Mouse (Mus musculus) heart, embryonic 14.5 days (tissue): ENCODE data around the gene Ccl27a. TPM values are rescaled to one million over a fixed set of nuclear protein-coding genes. Genes with fewer than 3 reads are reported as not detected.

Source experiments
- ATAC-seq: fragments of 200-750 bp; cut with Nextera tagmentation; 2 replicates; pipeline ENCODE4 v1.8.0; 2017; ENCODE audit warnings: low read depth, moderate TSS enrichment; ENCODE audit not compliant: insufficient number of reproducible peaks, insufficient read depth, low FRiP score
- H3K27ac ChIP-seq, 2 experiments: fragments of 200-500 bp in 1 of 2; fragments of 300-500 bp in 1 of 2; sonication (generic) in 1 of 2; replicated peaks in 1 of 2; 2 replicates each; pipeline ENCODE4 v1.5.1; 2012 to 2014; ENCODE audit warnings: low read depth in 2 of 2, low read length in 2 of 2, control low read depth in 1 of 2, mild to moderate bottlenecking in 1 of 2, mixed read lengths in 1 of 2; ENCODE audit not compliant: control insufficient read depth in 1 of 2, insufficient read depth in 1 of 2
- H3K27me3 ChIP-seq: fragments of 300-500 bp; sonication (generic); 2 replicates; pipeline ENCODE4 v1.6.1; 2014; ENCODE audit warnings: mild to moderate bottlenecking, low read length, control low read depth; ENCODE audit not compliant: control insufficient read depth, insufficient read depth
- H3K36me3 ChIP-seq: fragments of 300-500 bp; sonication (generic); 2 replicates; pipeline ENCODE4 v1.6.1; 2014; ENCODE audit warnings: mild to moderate bottlenecking, control low read depth, low read length, mixed read lengths; ENCODE audit not compliant: control insufficient read depth, insufficient read depth
- H3K4me1 ChIP-seq, 2 experiments: fragments of 200-500 bp in 1 of 2; fragments of 300-500 bp in 1 of 2; sonication (generic) in 1 of 2; 2 replicates each; pipeline ENCODE4 v1.6.1; 2012 to 2014; ENCODE audit warnings: low read length in 2 of 2, control low read depth in 1 of 2, mixed read lengths in 1 of 2; ENCODE audit not compliant: control insufficient read depth in 2 of 2, insufficient read depth in 2 of 2
- H3K4me2 ChIP-seq: fragments of 300-500 bp; sonication (generic); 2 replicates; pipeline ENCODE4 v1.6.1; 2014; ENCODE audit warnings: mild to moderate bottlenecking, low read length
- H3K4me3 ChIP-seq, 2 experiments: fragments of 200-500 bp in 1 of 2; fragments of 300-500 bp in 1 of 2; sonication (generic) in 1 of 2; 2 replicates each; pipeline ENCODE4 v1.5.1; 2012 to 2014; ENCODE audit warnings: low read length in 2 of 2, mild to moderate bottlenecking in 2 of 2, control low read depth in 1 of 2, low read depth in 1 of 2, moderate library complexity in 1 of 2; ENCODE audit not compliant: control insufficient read depth in 1 of 2, insufficient read depth in 1 of 2
- H3K9ac ChIP-seq: fragments of 300-500 bp; sonication (generic); 2 replicates; pipeline ENCODE4 v1.6.1; 2014; ENCODE audit warnings: mild to moderate bottlenecking, low read length
- H3K9me3 ChIP-seq: fragments of 300-500 bp; sonication (generic); 2 replicates; pipeline ENCODE4 v1.6.1; 2016; ENCODE audit warnings: low read length, control low read depth; ENCODE audit not compliant: control insufficient read depth
- WGBS: fragments of 180-500 bp; shearing (Covaris S2); extraction: QIAGEN DNeasy Blood & Tissue Kit; methylation state at CpG from one replicate; pipeline ENCODE4 v1.1.7; 2014; 5-methylcytosine and 5-hydroxymethylcytosine counted together
- polyA plus RNA-seq: library from polyadenylated mRNA; unstranded; fragments of >200 nt; fragmentation: Nextera tagmentation; extraction: Ambion mirVana; gene quantifications from 2 replicates; pipeline ENCODE4 v1.2.1, GENCODE M21; 2014

Gene Ccl27a
- polyA plus RNA-seq, 1 experiment from 2014 or later = 55.5 TPM

GRCm38 (mm10) chr4:41738256-41738603, 35.8 kb downstream of the Ccl27a start:
- no peak overlapping the region for H3K9ac ChIP-seq
- H3K27me3 ChIP-seq = peaks cover 8% of the 10 kb centered on the region; the same call in 1 of the 2 replicates
- no peak overlapping the region for H3K4me3 ChIP-seq
- 74% methylated on average over 1 of the region's 1 CpGs for WGBS
- peaks cover 14% of the 10 kb centered on the region for H3K36me3 ChIP-seq
- peaks cover 4 to 10% of the 10 kb centered on the region in 2 experiments for H3K4me1 ChIP-seq
- H3K9me3 ChIP-seq = no peaks in the 10 kb centered on the region; the same call in 1 of the 2 replicates
- no peak overlapping the region for H3K4me2 ChIP-seq
- ATAC-seq = no peak
- no peak overlapping the region for H3K27ac ChIP-seq

GRCm38 (mm10) chr4:41737602-41738255, 36.3 kb downstream of the Ccl27a start:
- H3K36me3 ChIP-seq = peaks cover 14% of the 10 kb centered on the region
- no peak for ATAC-seq
- H3K4me1 ChIP-seq = peaks cover 4 to 10% of the 10 kb centered on the region in 2 experiments
- no peak overlapping the region for H3K4me3 ChIP-seq
- H3K27me3 ChIP-seq = peaks cover 13% of the 10 kb centered on the region
- H3K9ac ChIP-seq = no peak overlapping the region
- no peak overlapping the region for H3K4me2 ChIP-seq
- no peaks in the 10 kb centered on the region; the same call in 1 of the 2 replicates for H3K9me3 ChIP-seq
- no peak overlapping the region for H3K27ac ChIP-seq
- 44% methylated on average over 8 of the region's 8 CpGs for WGBS

GRCm38 (mm10) chr4:41731052-41731765, 42.8 kb downstream of the Ccl27a start, which contains the start of gene Arid3c:
Arid3c (minus strand) TSS chr4:41731142.
- Histone ChIP-seq H3K4me3 (peak within 1 kb of the TSS; percentile 30 to 41), H3K4me2 (peak within 1 kb of the TSS; percentile 78), H3K27ac (no peak within 1 kb of the TSS), H3K9ac (peak within 1 kb of the TSS; percentile 46), H3K27me3 (peaks cover 72% of the 10 kb centered on the region), H3K36me3 (no peaks in the 10 kb centered on the region), H3K9me3 (no peaks in the 10 kb centered on the region; the same call in 1 of the 2 replicates), H3K4me1 (peaks cover 0 to 8% of the 10 kb centered on the region in 2 experiments; a peak in 1 of 4 replicates)
- WGBS = 3% methylated on average over 46 of the region's 50 CpGs
- no peak for ATAC-seq

GRCm38 (mm10) chr4:41726826-41727621, 47.0 kb downstream of the Ccl27a start:
- Histone ChIP-seq H3K36me3 (no peaks in the 10 kb centered on the region), H3K27ac (no peak overlapping the region), H3K9me3 (no peaks in the 10 kb centered on the region), H3K9ac (no peak overlapping the region), H3K4me1 (peaks cover 0 to 13% of the 10 kb centered on the region in 2 experiments; a peak in 2 of 4 replicates), H3K4me3 (no peak overlapping the region), H3K27me3 (peaks cover 82% of the 10 kb centered on the region), H3K4me2 (no peak overlapping the region)
- WGBS = 18% methylated on average over 20 of the region's 20 CpGs
- no peak for ATAC-seq

- H3K27me3 ChIP-seq = peaks cover 45% of the 10 kb centered on the region
- no peaks in the 10 kb centered on the region for H3K9me3 ChIP-seq
- peak within 1 kb of the TSS; percentile 68 for H3K4me2 ChIP-seq
- H3K9ac ChIP-seq = peak within 1 kb of the TSS; percentile 82
- under 1% methylated on average over 27 of the region's 27 CpGs for WGBS
- H3K4me1 ChIP-seq = peaks cover 0 to 8% of the 10 kb centered on the region in 2 experiments; a peak in 2 of 4 replicates
- ATAC-seq = peak; percentile 86
- H3K36me3 ChIP-seq = peaks cover 28% of the 10 kb centered on the region
- peak within 1 kb of the TSS; percentile 65 to 94 for H3K4me3 ChIP-seq
- no peak within 1 kb of the TSS for H3K27ac ChIP-seq
Observed at GRCm38 (mm10) chr4:41722918-41723351, 51.1 kb downstream of the Ccl27a start, which contains the start of gene Dctn3. Dctn3 (minus strand) TSS chr4:41723170.

Other genes with a start within 250 kb of the Ccl27a start
- gene Fam219a, start 204.7 kb downstream of the Ccl27a start, polyA plus RNA-seq = 2.9 TPM in 2 replicates
- gene Dnaic1, start 204.5 kb downstream of the Ccl27a start, polyA plus RNA-seq = 1.6 and 1.8 TPM in 2 replicates
- 3.9 and 6.3 TPM in 2 replicates for gene Enho, start 133.9 kb downstream of the Ccl27a start, polyA plus RNA-seq
- 1.2 and 2.8 TPM in 2 replicates for gene Cntfr, start 77.2 kb downstream of the Ccl27a start, polyA plus RNA-seq
- gene Il11ra1, start 74.3 kb downstream of the Ccl27a start, polyA plus RNA-seq = 120 and 136 TPM in 2 replicates
- 47.1 and 48.6 TPM in 2 replicates for gene Rpp25l, start 60.7 kb downstream of the Ccl27a start, polyA plus RNA-seq
- gene Dctn3, start 51.1 kb downstream of the Ccl27a start, polyA plus RNA-seq = 122 and 134 TPM in 2 replicates
- not detected in 2 replicates for gene Arid3c, start 43.1 kb downstream of the Ccl27a start, polyA plus RNA-seq
- gene Galt, start 19.0 kb downstream of the Ccl27a start, polyA plus RNA-seq = 59.6 and 63.7 TPM in 2 replicates
- 56.8 and 57.0 TPM in 2 replicates for gene Sigmar1, start 18.1 kb downstream of the Ccl27a start, polyA plus RNA-seq
- gene Gm21541, start 129.4 kb upstream of the Ccl27a start, polyA plus RNA-seq = not detected in 2 replicates
- gene Gm20878, start 167.3 kb upstream of the Ccl27a start, polyA plus RNA-seq = 1.1 and 1.2 TPM in 2 replicates
- 0.19 and 0.20 TPM in 2 replicates for gene Fam205a4, start 191.8 kb upstream of the Ccl27a start, polyA plus RNA-seq